ENCODE assay signal across 17 mouse cellular contexts in genomic region chr11:104638006-104638405, GRCm38 (mm10). TPM values are rescaled to one million over a fixed set of nuclear protein-coding genes. Genes with fewer than 3 reads are reported as not detected.
"Had no signal": no experiment of that assay in that cellular context is flagged by ENCODE, and none has a peak within 500 bp of the region (broad histone marks: within the 10 kb centered on the region; RNA-seq: fewer than 3 reads in every experiment).

No protein-coding gene starts in this region.

- H3K4me2 ChIP-seq: limb, embryonic 12.5 days; liver, embryonic 13.5 days; lung, embryonic 15.5 days; midbrain, embryonic 15.5 days; stomach, embryonic 15.5 days had no signal

- H3K27ac ChIP-seq: left cerebral cortex, adult 2 months; limb, embryonic 12.5 days; liver, embryonic 13.5 days; lung, embryonic 15.5 days; macrophage; midbrain, embryonic 10.5 days; midbrain, embryonic 15.5 days; stomach, embryonic 15.5 days had no signal

- H3K4me1 ChIP-seq: liver, embryonic 13.5 days; lung, embryonic 15.5 days; midbrain, embryonic 15.5 days; stomach, embryonic 15.5 days had no signal

- H3K27me3 ChIP-seq: limb, embryonic 12.5 days; liver, embryonic 13.5 days; lung, embryonic 15.5 days; midbrain, embryonic 15.5 days; stomach, embryonic 15.5 days had no signal

- H3K9me3 ChIP-seq: limb, embryonic 12.5 days; liver, embryonic 13.5 days; lung, embryonic 15.5 days; midbrain, embryonic 10.5 days; midbrain, embryonic 15.5 days; stomach, embryonic 15.5 days had no signal

- H3K36me3 ChIP-seq: limb, embryonic 12.5 days; liver, embryonic 13.5 days; lung, embryonic 15.5 days; midbrain, embryonic 10.5 days; midbrain, embryonic 15.5 days; stomach, embryonic 15.5 days had no signal

- H3K4me3 ChIP-seq: left cerebral cortex, adult 2 months; limb, embryonic 12.5 days; liver, embryonic 13.5 days; lung, embryonic 15.5 days; midbrain, embryonic 10.5 days; midbrain, embryonic 15.5 days; stomach, embryonic 15.5 days had no signal

- H3K9ac ChIP-seq: limb, embryonic 12.5 days; liver, embryonic 13.5 days; liver, postnatal 0 days; lung, embryonic 15.5 days; midbrain, embryonic 15.5 days; stomach, embryonic 15.5 days had no signal

- ATAC-seq: liver, postnatal 0 days; midbrain, embryonic 15.5 days had no signal

- DNase-seq: kidney, adult 18-20 months; kidney, postnatal 14 days; liver; liver, embryonic 13.5 days; liver, postnatal 0 days; lung, postnatal 14 days; right cerebral cortex, adult 18-20 months; thymus, adult 2 months; thymus, postnatal 25 days had no signal

RNA-seq across cellular contexts. Expression of gene Gm11639, which starts 47.5 kb away (rescaled TPM):
- polyA plus RNA-seq: limb, embryonic 12.5 days; lung, embryonic 15.5 days; macrophage; midbrain, embryonic 10.5 days; urinary bladder, adult 2 months had no signal
